Mouse (Mus musculus) CH12.LX (cell line): ENCODE measurements around the gene Car2. TPM values are rescaled to one million over a fixed set of nuclear protein-coding genes. Genes with fewer than 3 reads are reported as not detected.

Experiments
- DNase-seq: peaks from one replicate; pipeline ENCODE4 v3.0.0-alpha.2; 2013; ENCODE audit errors: extremely low read depth
- H3K27ac ChIP-seq: 2 replicates; pipeline ENCODE4 v1.5.1; 2012; ENCODE audit warnings: low read depth, mild to moderate bottlenecking, control low read depth, moderate library complexity; ENCODE audit not compliant: insufficient read depth
- H3K27me3 ChIP-seq: replicated peaks from 2 replicates; pipeline ENCODE3; 2012; ENCODE audit warnings: inconsistent platforms
- H3K36me3 ChIP-seq, 2 experiments: replicated peaks in 1 of 2; 2 replicates each; pipeline versions ENCODE3 to v1.6.1; 2012; ENCODE audit warnings: inconsistent platforms in 1 of 2, low read length in 1 of 2, mild to moderate bottlenecking in 1 of 2, mixed read lengths in 1 of 2, moderate library complexity in 1 of 2; ENCODE audit not compliant: control insufficient read depth in 1 of 2, insufficient read depth in 1 of 2
- H3K4me1 ChIP-seq, 2 experiments: 2 replicates each; pipeline ENCODE4 v1.6.1; 2012; ENCODE audit warnings: inconsistent platforms in 1 of 2, moderate library complexity in 1 of 2; ENCODE audit not compliant: insufficient read depth in 2 of 2, control insufficient read depth in 1 of 2
- H3K4me2 ChIP-seq: 2 replicates; pipeline ENCODE4 v1.6.1; 2012; ENCODE audit warnings: low read depth, mild to moderate bottlenecking, control low read depth; ENCODE audit not compliant: poor library complexity, insufficient read depth, severe bottlenecking
- H3K4me3 ChIP-seq, 3 experiments: fragments of 150-350 bp in 1 of 3; sonication (generic) in 1 of 3; replicated peaks in 1 of 3; 2 replicates each; pipeline versions ENCODE3 to v1.5.1; 2011 to 2012; ENCODE audit warnings: low read depth in 2 of 3, low read length in 2 of 3, mild to moderate bottlenecking in 2 of 3, moderate library complexity in 2 of 3, control low read depth in 1 of 3, improper control_type of control experiment in 1 of 3, inconsistent platforms in 1 of 3, mixed read lengths in 1 of 3; ENCODE audit not compliant: poor library complexity in 1 of 3
- H3K79me2 ChIP-seq: replicated peaks from 2 replicates; pipeline ENCODE4 v1.6.1; 2012; ENCODE audit warnings: mild to moderate bottlenecking, moderate library complexity; ENCODE audit not compliant: control insufficient read depth, poor library complexity, insufficient read depth, severe bottlenecking; ENCODE audit errors: extremely low read depth
- H3K9ac ChIP-seq: 2 replicates; pipeline ENCODE4 v1.6.1; 2012; ENCODE audit warnings: low read depth, mild to moderate bottlenecking, control low read depth, moderate library complexity; ENCODE audit not compliant: insufficient read depth
- H3K9me3 ChIP-seq: replicated peaks from 2 replicates; pipeline ENCODE3; 2012; ENCODE audit warnings: low read length, inconsistent platforms, mixed read lengths
- BHLHE40 ChIP-seq: IDR thresholded peaks from 2 replicates; pipeline ENCODE4 v1.6.1; 2011; ENCODE audit warnings: mild to moderate bottlenecking, low read depth, low read length, improper control_type of control experiment
- CHD1 ChIP-seq: IDR thresholded peaks from 2 replicates; pipeline ENCODE4 v1.6.1; 2012; ENCODE audit warnings: low read depth, low read length, improper control_type of control experiment, inconsistent platforms
- CHD2 ChIP-seq: IDR thresholded peaks from 2 replicates; pipeline ENCODE4 v1.6.1; 2011; ENCODE audit warnings: low read length, improper control_type of control experiment
- CTCF ChIP-seq, 2 experiments: IDR thresholded peaks in 1 of 2; conservative IDR thresholded peaks in 1 of 2; 2 replicates each; pipeline ENCODE4 v1.5.1; 2011 to 2012; ENCODE audit warnings: low read depth in 2 of 2, low read length in 2 of 2, improper control_type of control experiment in 1 of 2, inconsistent platforms in 1 of 2, mild to moderate bottlenecking in 1 of 2, moderate library complexity in 1 of 2
- E2F4 ChIP-seq: IDR thresholded peaks from 2 replicates; pipeline ENCODE4 v1.6.1; 2011; ENCODE audit warnings: low read depth, low read length, improper control_type of control experiment; ENCODE audit not compliant: insufficient replicate concordance
- ELF1 ChIP-seq: IDR thresholded peaks from 2 replicates; pipeline ENCODE4 v1.6.1; 2014; ENCODE audit warnings: low read depth, mild to moderate bottlenecking, inconsistent platforms, low read length, improper control_type of control experiment
- EP300 ChIP-seq: IDR thresholded peaks from 2 replicates; pipeline ENCODE4 v1.6.1; 2011; ENCODE audit warnings: low read length, improper control_type of control experiment
- ETS1 ChIP-seq: conservative IDR thresholded peaks from 2 replicates; pipeline ENCODE4 v1.6.1; 2012; ENCODE audit warnings: low read depth, mild to moderate bottlenecking, inconsistent platforms, low read length, improper control_type of control experiment, moderate library complexity
- MEF2A ChIP-seq: IDR thresholded peaks from 2 replicates; pipeline ENCODE4 v1.6.1; 2014; ENCODE audit warnings: low read depth, mild to moderate bottlenecking, inconsistent platforms, low read length, improper control_type of control experiment, borderline replicate concordance
- MXI1 ChIP-seq: IDR thresholded peaks from 2 replicates; pipeline ENCODE4 v1.6.1; 2011; ENCODE audit warnings: mild to moderate bottlenecking, low read depth, low read length, improper control_type of control experiment
- MYC ChIP-seq: IDR thresholded peaks from 2 replicates; pipeline ENCODE4 v1.6.1; 2011; ENCODE audit warnings: low read depth, mild to moderate bottlenecking, improper control_type of control experiment, low read length
- NELFE ChIP-seq: IDR thresholded peaks from 2 replicates; pipeline ENCODE4 v1.6.1; 2011; ENCODE audit warnings: low read depth, low read length, improper control_type of control experiment
- NRF1 ChIP-seq: IDR thresholded peaks from 2 replicates; pipeline ENCODE4 v1.6.1; 2014; ENCODE audit warnings: low read depth, mild to moderate bottlenecking, inconsistent platforms, low read length, improper control_type of control experiment, moderate library complexity
- POLR2AphosphoS2 ChIP-seq: IDR thresholded peaks from 2 replicates; pipeline ENCODE4 v1.6.1; 2011; ENCODE audit warnings: low read depth, low read length, improper control_type of control experiment
- RCOR1 ChIP-seq: conservative IDR thresholded peaks from 2 replicates; pipeline ENCODE4 v1.6.1; 2012; ENCODE audit warnings: low read depth, mild to moderate bottlenecking, inconsistent platforms, low read length, improper control_type of control experiment
- SIN3A ChIP-seq: IDR thresholded peaks from 2 replicates; pipeline ENCODE4 v1.6.1; 2012; ENCODE audit warnings: low read length, improper control_type of control experiment, inconsistent platforms
- TBP ChIP-seq: conservative IDR thresholded peaks from 2 replicates; pipeline ENCODE4 v1.6.1; 2011; ENCODE audit warnings: low read depth, low read length, improper control_type of control experiment
- TCF12 ChIP-seq: IDR thresholded peaks from 2 replicates; pipeline ENCODE4 v1.6.1; 2014; ENCODE audit warnings: low read depth, mild to moderate bottlenecking, inconsistent platforms, low read length, improper control_type of control experiment
- UBTF ChIP-seq: IDR thresholded peaks from 2 replicates; pipeline ENCODE4 v1.6.1; 2012; ENCODE audit warnings: low read depth, mild to moderate bottlenecking, inconsistent platforms, low read length, improper control_type of control experiment, moderate library complexity
- USF1 ChIP-seq: IDR thresholded peaks from 2 replicates; pipeline ENCODE4 v1.6.1; 2014; ENCODE audit warnings: low read depth, mild to moderate bottlenecking, inconsistent platforms, low read length, improper control_type of control experiment
- USF2 ChIP-seq: conservative IDR thresholded peaks from 2 replicates; pipeline ENCODE4 v1.6.1; 2011; ENCODE audit warnings: low read depth, low read length, improper control_type of control experiment
- ZC3H11A ChIP-seq: IDR thresholded peaks from 2 replicates; pipeline ENCODE4 v1.6.1; 2012; ENCODE audit warnings: low read depth, mild to moderate bottlenecking, inconsistent platforms, low read length, improper control_type of control experiment
- ZKSCAN1 ChIP-seq: IDR thresholded peaks from 2 replicates; pipeline ENCODE4 v1.6.1; 2012; ENCODE audit warnings: low read depth, inconsistent platforms, low read length, improper control_type of control experiment, borderline replicate concordance
- ZMIZ1 ChIP-seq: IDR thresholded peaks from 2 replicates; pipeline ENCODE4 v1.6.1; 2012; ENCODE audit warnings: low read depth, mild to moderate bottlenecking, inconsistent platforms, low read length, improper control_type of control experiment
- ZNF384 ChIP-seq: IDR thresholded peaks from 2 replicates; pipeline ENCODE4 v1.6.1; 2012; ENCODE audit warnings: low read depth, low read length, improper control_type of control experiment, inconsistent platforms
- dilution Hi-C: fragments of 300-500 bp; cut with MboI; formaldehyde crosslinking; loops from 2 replicates; pipeline ENCODE4 v1.14.3; 2020; ENCODE audit warnings: low sequenced_read_pairs; ENCODE audit not compliant: extremely low pct_unique_long_range_greater_than_20kb, extremely low pct_ligation_motif_present
- in situ Hi-C: fragments of 300-500 bp; cut with MboI; formaldehyde crosslinking; loops from 3 replicates; pipeline ENCODE4 v1.14.3; 2019; ENCODE audit warnings: low sequenced_read_pairs, low pct_ligation_motif_present, low pct_unique_long_range_greater_than_20kb, mixed read lengths
- polyA plus RNA-seq: library from polyadenylated mRNA; unstranded; fragments of >175 nt; gene quantifications from 2 replicates; pipeline ENCODE4 v1.2.1, GENCODE M21; 2012; ENCODE audit warnings: low read depth; ENCODE audit not compliant: insufficient read length
- total RNA-seq, 2 experiments: library from RNA; depleted of rRNA; stranded (reverse); fragments of 300-350 nt in 1 of 2; fragments of >200 nt in 1 of 2; gene quantifications; 2 replicates each; pipeline ENCODE4 v1.2.3; 2012 to 2014

Car2 gene
- total and polyA plus RNA-seq, 3 experiments = 0.16 TPM; not detected in 2

DNA sequence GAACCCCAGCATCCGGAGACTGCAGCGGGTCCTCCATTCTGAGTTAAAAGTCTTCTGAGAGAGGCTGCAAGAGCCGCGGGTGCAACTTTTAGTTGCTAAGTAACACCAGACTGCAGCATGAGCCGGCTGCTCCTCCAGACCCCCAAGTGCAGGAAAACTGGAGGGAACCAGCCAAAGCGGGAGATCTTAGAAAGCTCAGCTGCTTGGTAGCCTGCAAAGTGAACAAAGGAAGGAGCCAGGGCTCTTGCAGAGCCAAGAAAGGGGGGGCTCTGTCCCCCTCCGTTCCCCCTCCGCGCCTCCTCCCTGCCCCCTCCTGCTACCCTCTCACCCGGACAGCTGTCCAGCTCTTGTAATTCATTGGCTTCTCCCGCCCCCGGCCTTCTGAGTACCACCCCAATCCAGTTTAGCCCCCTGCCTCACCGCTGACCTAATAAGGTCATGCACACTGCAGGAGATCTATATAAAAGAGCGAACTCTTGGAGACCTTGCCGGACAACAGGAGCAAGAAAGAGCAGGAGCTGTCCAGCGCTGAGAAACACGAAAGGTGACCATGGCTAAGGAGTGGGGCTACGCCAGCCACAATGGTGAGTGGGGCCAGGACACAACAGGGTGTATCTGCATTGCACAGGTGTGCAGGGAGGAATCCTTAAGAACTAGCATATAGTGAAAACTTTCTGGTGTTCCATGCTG lies 22.9 kb upstream of the Car2 start, which contains the start of gene Car3:
Gene Car3 (plus strand): TSS at position 491 of the 690 bp plus-strand sequence.
- TF ChIP-seq CTCF (conservative IDR thresholded peaks at IDR 0.05 in 1 of 2, IDR thresholded peaks at IDR 0.05 in 1 of 2; ENCODE audit: low read depth in 2 of 2, low read length in 2 of 2) (no peak), ZKSCAN1 (no peak), TCF12 (no peak), POLR2AphosphoS2 (no peak), ELF1 (no peak), USF1 (no peak), ZC3H11A (no peak)
- Histone ChIP-seq H3K27ac (no peak within 1 kb of the TSS), H3K4me3 (no peak within 1 kb of the TSS), H3K4me1 (no peaks in the 10 kb centered on the region), H3K27me3 (no peaks in the 10 kb centered on the region), H3K9me3 (no peaks in the 10 kb centered on the region), H3K36me3 (no peaks in the 10 kb centered on the region), H3K9ac (no peak within 1 kb of the TSS), H3K79me2 (no peaks in the 10 kb centered on the region), H3K4me2 (no peak within 1 kb of the TSS)
- dilution Hi-C loops (no loop called here), in situ Hi-C loops (loop anchor here (10.0 kb wide), 1 partner anchor 178 kb away; no protein-coding TSS in a partner anchor)
- no peak for DNase-seq

DNA sequence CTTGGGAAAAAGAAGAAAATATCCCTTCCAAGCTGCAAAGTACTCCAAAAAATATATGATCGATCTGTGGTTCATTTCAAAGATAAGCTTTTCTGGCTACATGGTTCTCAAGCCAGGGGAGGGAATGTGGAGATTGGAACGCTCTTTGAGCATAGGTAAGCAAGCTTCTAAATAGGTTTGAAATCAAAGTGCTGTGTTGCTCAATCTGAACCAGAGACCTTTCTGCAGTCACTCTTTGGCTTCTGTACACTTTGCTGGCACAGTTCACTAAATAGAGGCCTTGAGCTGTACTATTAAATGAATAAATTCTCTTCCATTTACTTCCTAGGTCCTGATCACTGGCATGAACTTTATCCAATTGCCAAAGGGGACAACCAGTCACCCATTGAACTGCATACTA lies 22.2 kb upstream of the Car2 start:
- no peaks in the 10 kb centered on the region for H3K36me3 ChIP-seq
- DNase-seq = no peak
- H3K79me2 ChIP-seq = no peaks in the 10 kb centered on the region
- H3K4me1 ChIP-seq = peaks cover 0 to 3% of the 10 kb centered on the region in 2 experiments; a peak in 1 of 4 replicates
- H3K4me3 ChIP-seq = no peak overlapping the region
- H3K4me2 ChIP-seq = no peak overlapping the region
- H3K27ac ChIP-seq = no peak overlapping the region
- dilution Hi-C loops (no loop called here), in situ Hi-C loops (loop anchor here (10.0 kb wide), 1 partner anchor 179 kb away; no protein-coding TSS in a partner anchor)
- H3K27me3 ChIP-seq = no peaks in the 10 kb centered on the region
- no peak overlapping the region for H3K9ac ChIP-seq
- H3K9me3 ChIP-seq = no peaks in the 10 kb centered on the region
- TF ChIP-seq USF2 (no peak), ETS1 (no peak), MXI1 (no peak), NRF1 (no peak), TBP (no peak), ZMIZ1 (no peak), E2F4 (no peak), RCOR1 (no peak), BHLHE40 (no peak), EP300 (no peak), MYC (no peak), ZNF384 (no peak), UBTF (no peak), CHD1 (no peak), CHD2 (no peak), SIN3A (no peak), NELFE (no peak), TCF12 (no peak), MEF2A (no peak)
